Mouse (Mus musculus): ENCODE measurements around the gene Mrpl1. TPM values are rescaled to one million over a fixed set of nuclear protein-coding genes. Genes with fewer than 3 reads are reported as not detected.

Mrpl1 gene
- polyA plus RNA-seq (2014; fragmentation: Illumina TruSeq; extraction: RNeasy Lipid Tissue Mini Kit (QIAGEN cat#74804); ENCODE audit: low read depth, low replicate concordance), result 71.5 TPM

DNA sequence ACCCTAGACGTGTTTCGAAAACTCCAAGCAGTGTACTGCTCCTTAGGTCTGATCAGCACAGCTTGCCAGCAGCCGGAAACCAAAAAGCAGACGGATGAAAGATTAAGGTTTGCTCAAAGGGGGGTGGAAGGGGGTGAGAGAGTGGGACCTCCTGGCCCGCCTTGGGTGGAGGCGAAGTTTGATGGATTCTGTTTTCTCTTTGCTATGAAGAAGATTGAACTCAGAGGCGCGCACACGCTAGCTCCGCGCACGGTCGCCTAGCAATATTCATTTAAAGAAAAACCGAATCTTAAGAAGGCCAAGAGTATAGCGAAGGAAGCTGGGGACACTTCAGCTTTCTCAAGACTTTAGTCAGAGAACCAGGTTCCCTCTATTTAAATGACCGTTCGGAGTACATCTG is at the start of gene Mrpl1:
Gene Mrpl1, plus strand, starts transcription at position 35 of the 400 bp plus-strand sequence.

GRCm38 (mm10) chr5:96164021-96164411 is 45.3 kb upstream of the Mrpl1 start, which contains the start of gene Cnot6l:
TSS of gene Cnot6l (minus strand) at chr5:96164171.

Other genes starting within 250 kb of the Mrpl1 start
- gene Cnot6l, start 45.3 kb upstream of the Mrpl1 start, polyA plus RNA-seq (2014; fragmentation: Illumina TruSeq; extraction: RNeasy Lipid Tissue Mini Kit (QIAGEN cat#74804); ENCODE audit: low read depth, low replicate concordance), result 98.5 TPM
- gene Fras1, start 164.5 kb downstream of the Mrpl1 start, polyA plus RNA-seq (2014; fragmentation: Illumina TruSeq; extraction: RNeasy Lipid Tissue Mini Kit (QIAGEN cat#74804); ENCODE audit: low read depth, low replicate concordance), result 2.8 TPM

Measured in kidney, adult 10 weeks (tissue).